Mouse (Mus musculus): ENCODE measurements at regions not wholly inside any gene's neighbourhood (a gene's known extent, or its start where the extent isn't known, plus 50 kb on each side); places are given as distances from the start of the nearest gene placed in this dataset.

- peak overlapping the region; percentile 81 for H3K4me2 ChIP-seq
- peak overlapping the region; percentile 84 for H3K9ac ChIP-seq (ENCODE audit: low read depth, low read length)
- under 1% methylated on average over 58 of the region's 58 CpGs for WGBS
- peak overlapping the region; percentile 92 for H3K27ac ChIP-seq (ENCODE audit: low read depth, low read length)
- ATAC-seq (replicated peaks; ENCODE audit: low FRiP score), result peak; percentile 99
- no peaks in the 10 kb centered on the region for H3K36me3 ChIP-seq (ENCODE audit: control insufficient read depth, insufficient read depth, low read length)
- H3K4me3 ChIP-seq (ENCODE audit: low read depth, low read length), result peak overlapping the region; percentile 72
- peak; percentile 99 for DNase-seq (ENCODE audit: low spot score)
- peaks cover 13% of the 10 kb centered on the region for H3K4me1 ChIP-seq (replicated peaks; ENCODE audit: control insufficient read depth, insufficient read depth, low read length)
- H3K9me3 ChIP-seq (ENCODE audit: control insufficient read depth, low read length), result no peaks in the 10 kb centered on the region
- H3K27me3 ChIP-seq (replicated peaks; ENCODE audit: control insufficient read depth, insufficient read depth, low read length), result no peaks in the 10 kb centered on the region
Measured at GRCm38 (mm10) chr15:85634322-85635141, 52.3 kb upstream of the Wnt7b start.

DNA sequence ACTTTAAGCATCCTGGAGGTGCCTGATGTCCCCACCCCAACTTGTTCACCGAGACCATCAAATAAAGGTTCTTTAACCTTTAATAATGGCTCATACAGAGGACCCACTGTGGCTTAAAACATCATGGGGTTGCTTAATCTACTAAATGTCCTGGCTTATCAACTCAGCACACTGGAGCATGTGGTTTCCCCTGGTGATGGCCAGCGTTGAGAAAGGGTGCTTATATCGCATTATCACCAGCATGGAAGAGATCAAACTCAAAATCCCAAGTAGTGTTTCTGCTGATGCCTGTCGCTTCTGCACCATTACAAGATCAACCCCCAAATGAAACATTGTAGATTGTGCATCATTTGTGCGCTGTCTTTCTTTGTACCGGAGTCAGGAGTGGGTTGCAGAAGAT lies 53.2 kb upstream of the Wnt7b start:
- Histone ChIP-seq H3K27me3 (replicated peaks; ENCODE audit: control insufficient read depth, insufficient read depth, low read length) (no peaks in the 10 kb centered on the region), H3K27ac (ENCODE audit: low read depth, low read length) (peak overlapping the region; percentile 92), H3K9me3 (ENCODE audit: control insufficient read depth, low read length) (no peaks in the 10 kb centered on the region), H3K9ac (ENCODE audit: low read depth, low read length) (peak overlapping the region; percentile 84), H3K4me1 (replicated peaks; ENCODE audit: control insufficient read depth, insufficient read depth, low read length) (peaks cover 13% of the 10 kb centered on the region), H3K4me2 (peak overlapping the region; percentile 81), H3K4me3 (ENCODE audit: low read depth, low read length) (peak overlapping the region; percentile 72), H3K36me3 (ENCODE audit: control insufficient read depth, insufficient read depth, low read length) (no peaks in the 10 kb centered on the region)
- DNase-seq (ENCODE audit: low spot score) (no peak), ATAC-seq (replicated peaks; ENCODE audit: low FRiP score) (no peak)
- 59% methylated on average over 6 of the region's 6 CpGs for WGBS

- H3K9ac ChIP-seq (ENCODE audit: low read depth, low read length), result no peak overlapping the region
- H3K4me3 ChIP-seq (ENCODE audit: low read depth, low read length), result no peak overlapping the region
- no peak overlapping the region for H3K4me2 ChIP-seq
- WGBS, result 79% methylated on average over 2 of the region's 2 CpGs
- DNase-seq (ENCODE audit: low spot score) (no peak), ATAC-seq (replicated peaks; ENCODE audit: low FRiP score) (no peak)
- H3K36me3 ChIP-seq (ENCODE audit: control insufficient read depth, insufficient read depth, low read length), result no peaks in the 10 kb centered on the region
- peaks cover 8% of the 10 kb centered on the region for H3K27me3 ChIP-seq (replicated peaks; ENCODE audit: control insufficient read depth, insufficient read depth, low read length)
- H3K4me1 ChIP-seq (replicated peaks; ENCODE audit: control insufficient read depth, insufficient read depth, low read length), result peaks cover 9% of the 10 kb centered on the region
- H3K9me3 ChIP-seq (ENCODE audit: control insufficient read depth, low read length), result no peaks in the 10 kb centered on the region
- H3K27ac ChIP-seq (ENCODE audit: low read depth, low read length), result no peak overlapping the region
Measured at GRCm38 (mm10) chr15:85639566-85639965, 57.3 kb upstream of the Wnt7b start.

DNA sequence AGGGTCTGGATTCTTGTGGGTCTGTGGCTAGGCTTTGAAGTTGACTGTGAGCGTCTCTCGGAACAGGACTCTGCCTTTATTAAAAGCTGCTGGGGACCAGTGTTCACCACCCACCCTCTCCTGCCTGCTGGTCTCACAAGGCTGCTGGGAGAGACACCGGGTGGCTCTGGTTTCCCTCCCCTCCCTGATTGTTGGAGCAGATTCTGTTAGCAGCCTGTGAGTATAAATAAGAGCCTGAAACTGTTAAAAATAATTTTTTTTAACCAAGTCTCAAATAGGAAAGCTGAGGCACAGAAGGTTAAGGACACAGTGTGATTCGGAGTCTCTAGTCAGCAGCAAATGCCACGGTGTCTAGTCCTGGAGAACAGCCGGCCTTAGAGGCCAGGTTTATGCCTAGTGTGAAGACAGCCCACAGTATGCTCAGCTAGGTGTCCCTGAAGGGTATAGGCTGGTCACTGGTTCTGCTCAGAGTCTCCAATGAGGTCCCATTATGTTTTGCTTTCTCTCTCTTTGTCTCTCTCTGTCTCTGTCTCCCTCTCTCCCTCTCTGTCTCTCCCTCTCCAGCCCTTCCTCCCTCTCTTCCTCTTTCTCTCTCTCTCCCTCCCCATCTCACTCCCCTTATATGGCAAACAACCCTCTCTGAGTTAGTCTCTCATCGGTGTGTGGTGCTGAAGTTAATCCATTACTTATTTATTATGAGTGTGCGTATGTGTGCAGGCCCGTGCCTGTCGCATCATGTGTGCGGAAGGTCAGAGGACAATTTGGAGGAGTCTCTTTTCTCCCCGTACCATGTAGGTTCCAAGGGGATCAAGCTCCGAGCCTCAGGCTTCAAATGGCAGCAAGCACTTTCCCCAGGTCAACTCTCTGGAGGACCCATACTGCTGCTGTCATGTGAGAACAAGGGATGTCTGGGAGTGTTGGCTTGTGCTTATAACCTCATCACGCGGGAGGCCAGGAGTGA lies 59.1 kb upstream of the Wnt7b start:
- DNase-seq (ENCODE audit: low spot score), result no peak
- 75% methylated on average over 15 of the region's 15 CpGs for WGBS

DNA sequence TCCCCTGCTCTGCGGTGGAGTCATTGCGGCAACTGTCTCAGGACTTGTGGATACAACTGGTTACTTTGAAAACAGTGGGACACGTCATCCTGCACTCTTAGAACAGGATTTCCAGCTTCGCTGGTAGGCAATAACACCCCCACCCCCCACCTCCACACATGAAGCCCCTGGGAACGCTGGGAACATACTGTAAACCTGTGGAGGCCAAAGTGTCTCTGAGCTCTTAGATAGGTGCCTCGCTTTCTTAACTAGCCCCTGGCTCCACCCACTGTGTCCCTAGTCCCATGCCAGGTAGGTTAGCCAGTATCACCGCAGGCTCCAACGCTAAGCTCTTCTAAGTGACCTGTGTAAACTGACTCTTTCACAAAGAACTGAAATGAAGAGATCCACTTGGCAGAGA lies 63.1 kb upstream of the Wnt7b start:
- Histone ChIP-seq H3K27me3 (replicated peaks; ENCODE audit: control insufficient read depth, insufficient read depth, low read length) (peaks cover 49% of the 10 kb centered on the region), H3K9me3 (ENCODE audit: control insufficient read depth, low read length) (no peaks in the 10 kb centered on the region), H3K9ac (ENCODE audit: low read depth, low read length) (peak overlapping the region; percentile 47; the same call in 1 of the 2 replicates), H3K36me3 (ENCODE audit: control insufficient read depth, insufficient read depth, low read length) (no peaks in the 10 kb centered on the region), H3K27ac (ENCODE audit: low read depth, low read length) (no peak overlapping the region), H3K4me1 (replicated peaks; ENCODE audit: control insufficient read depth, insufficient read depth, low read length) (peaks cover 4% of the 10 kb centered on the region; the same call in 1 of the 2 replicates), H3K4me3 (ENCODE audit: low read depth, low read length) (no peak overlapping the region), H3K4me2 (no peak overlapping the region; the same call in 1 of the 2 replicates)
- ATAC-seq (replicated peaks; ENCODE audit: low FRiP score) (no peak), DNase-seq (ENCODE audit: low spot score) (no peak)
- WGBS, result 48% methylated on average over 8 of the region's 8 CpGs

More for the DNA sequence above, 59.1 kb upstream of the Wnt7b start:
- Histone ChIP-seq H3K4me2 (no peak overlapping the region), H3K4me1 (replicated peaks; ENCODE audit: control insufficient read depth, insufficient read depth, low read length) (peaks cover 4% of the 10 kb centered on the region; the same call in 1 of the 2 replicates), H3K36me3 (ENCODE audit: control insufficient read depth, insufficient read depth, low read length) (no peaks in the 10 kb centered on the region), H3K27me3 (replicated peaks; ENCODE audit: control insufficient read depth, insufficient read depth, low read length) (peaks cover 25% of the 10 kb centered on the region), H3K9me3 (ENCODE audit: control insufficient read depth, low read length) (no peaks in the 10 kb centered on the region), H3K9ac (ENCODE audit: low read depth, low read length) (no peak overlapping the region), H3K27ac (ENCODE audit: low read depth, low read length) (no peak overlapping the region), H3K4me3 (ENCODE audit: low read depth, low read length) (no peak overlapping the region)
- ATAC-seq (replicated peaks; ENCODE audit: low FRiP score), result no peak

DNA sequence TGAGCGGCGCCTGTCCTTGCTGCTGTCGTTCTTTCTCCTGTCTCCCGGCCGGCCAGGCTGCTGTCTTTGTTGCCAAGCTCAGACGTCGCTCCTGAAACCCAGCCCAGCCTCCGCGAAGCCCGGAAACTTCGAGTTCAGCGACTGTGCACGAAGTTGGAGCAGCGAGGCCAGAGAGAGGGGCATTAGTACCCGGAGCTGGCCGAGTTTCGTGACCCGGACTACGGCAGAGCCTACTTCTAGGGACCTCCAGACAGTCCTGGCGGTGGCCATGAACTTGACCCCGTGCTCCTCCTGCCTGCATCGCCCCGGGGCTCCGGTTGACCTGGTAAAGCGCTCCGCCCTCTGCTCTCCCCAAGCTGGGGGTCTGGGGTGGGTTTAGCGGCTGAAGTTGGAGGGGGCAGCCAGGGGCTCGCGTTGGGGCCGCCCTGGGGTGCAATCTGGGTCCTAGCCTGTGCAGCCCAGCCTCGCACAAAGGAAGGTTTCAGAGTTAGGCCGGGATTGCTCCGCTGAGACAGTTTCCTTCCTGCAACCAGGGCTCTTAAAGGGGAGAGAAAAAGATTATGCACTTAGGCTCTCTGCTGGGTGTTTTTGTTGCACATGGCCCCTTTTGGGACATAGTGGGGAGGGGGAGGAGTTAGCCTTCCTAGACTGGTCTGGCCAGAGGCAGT lies 63.8 kb upstream of the Wnt7b start:
- Histone ChIP-seq H3K27me3 (replicated peaks; ENCODE audit: control insufficient read depth, insufficient read depth, low read length) (peaks cover 56% of the 10 kb centered on the region), H3K9ac (ENCODE audit: low read depth, low read length) (peak overlapping the region; percentile 47)

DNA sequence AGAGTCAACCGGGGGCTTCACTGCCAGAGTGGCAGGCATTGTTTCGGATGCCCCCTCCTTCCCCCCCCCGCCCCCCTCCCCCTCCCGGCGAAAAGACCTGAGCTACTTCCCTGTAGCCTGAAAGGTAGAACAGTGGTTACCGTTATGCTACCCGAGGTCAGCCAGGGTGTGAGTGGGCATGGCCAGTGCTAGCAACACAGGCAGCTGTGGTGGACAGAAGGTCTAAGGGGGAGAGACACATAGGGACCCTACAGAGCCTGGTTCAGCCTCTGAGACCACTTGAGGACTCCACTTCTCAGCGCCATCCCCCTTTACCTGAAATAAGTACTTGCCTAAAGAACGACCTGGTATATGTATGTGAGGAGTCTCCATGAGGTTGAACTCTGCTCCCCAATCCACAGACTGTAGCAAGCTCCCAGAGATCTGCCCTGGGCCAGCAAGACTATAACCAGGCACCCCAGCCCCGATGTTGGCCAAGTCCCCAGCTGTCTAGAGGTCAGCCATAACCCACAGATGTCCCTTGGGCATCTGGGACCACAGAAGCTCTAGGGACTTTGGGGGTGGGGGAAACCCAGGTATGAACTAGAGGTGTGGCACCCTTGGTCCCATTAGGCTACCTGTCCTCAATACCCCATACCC lies 64.5 kb upstream of the Wnt7b start:
- DNase-seq (ENCODE audit: low spot score), result no peak
- Histone ChIP-seq H3K9me3 (ENCODE audit: control insufficient read depth, low read length) (no peaks in the 10 kb centered on the region), H3K9ac (ENCODE audit: low read depth, low read length) (no peak overlapping the region), H3K27me3 (replicated peaks; ENCODE audit: control insufficient read depth, insufficient read depth, low read length) (peaks cover 62% of the 10 kb centered on the region), H3K4me2 (peak overlapping the region; percentile 63), H3K27ac (ENCODE audit: low read depth, low read length) (no peak overlapping the region), H3K4me3 (ENCODE audit: low read depth, low read length) (peak overlapping the region; percentile 35), H3K4me1 (replicated peaks; ENCODE audit: control insufficient read depth, insufficient read depth, low read length) (peaks cover 4% of the 10 kb centered on the region; the same call in 1 of the 2 replicates), H3K36me3 (ENCODE audit: control insufficient read depth, insufficient read depth, low read length) (no peaks in the 10 kb centered on the region)
- no peak for ATAC-seq (replicated peaks; ENCODE audit: low FRiP score)
- 35% methylated on average over 7 of the region's 10 CpGs for WGBS

More for the DNA sequence above, 63.8 kb upstream of the Wnt7b start:
- H3K27ac ChIP-seq (ENCODE audit: low read depth, low read length), result no peak overlapping the region
- H3K4me1 ChIP-seq (replicated peaks; ENCODE audit: control insufficient read depth, insufficient read depth, low read length), result peaks cover 4% of the 10 kb centered on the region; the same call in 1 of the 2 replicates
- WGBS, result 3% methylated on average over 33 of the region's 33 CpGs
- no peaks in the 10 kb centered on the region for H3K36me3 ChIP-seq (ENCODE audit: control insufficient read depth, insufficient read depth, low read length)
- peak overlapping the region; percentile 63 for H3K4me2 ChIP-seq
- no peaks in the 10 kb centered on the region for H3K9me3 ChIP-seq (ENCODE audit: control insufficient read depth, low read length)
- ATAC-seq (replicated peaks; ENCODE audit: low FRiP score), result no peak
- peak overlapping the region; percentile 35 for H3K4me3 ChIP-seq (ENCODE audit: low read depth, low read length)
- DNase-seq (ENCODE audit: low spot score), result peak; percentile 61

DNA sequence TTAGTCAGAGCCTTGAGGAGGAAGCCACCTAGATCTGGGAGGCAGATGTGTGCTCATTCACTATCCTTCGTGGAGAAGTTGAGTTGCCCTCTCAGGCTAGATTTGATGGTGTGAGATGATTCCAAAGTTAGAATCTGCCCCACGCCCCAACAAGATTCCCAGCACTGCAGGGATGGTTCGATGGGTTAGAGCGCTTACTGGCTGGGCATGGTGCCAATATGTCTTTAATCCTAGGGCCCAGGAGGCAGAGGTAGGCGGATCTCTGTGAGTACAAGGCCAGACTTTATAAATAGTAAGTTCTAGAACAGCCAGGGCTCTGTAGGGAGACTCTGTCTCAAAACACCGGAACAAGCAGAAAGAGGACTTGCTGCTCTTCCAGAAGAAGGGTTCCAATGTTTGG lies 65.3 kb upstream of the Wnt7b start:
- no peak overlapping the region for H3K4me3 ChIP-seq (ENCODE audit: low read depth, low read length)
- no peak overlapping the region for H3K27ac ChIP-seq (ENCODE audit: low read depth, low read length)
- 76% methylated on average over 6 of the region's 6 CpGs for WGBS
- H3K36me3 ChIP-seq (ENCODE audit: control insufficient read depth, insufficient read depth, low read length), result no peaks in the 10 kb centered on the region
- H3K27me3 ChIP-seq (replicated peaks; ENCODE audit: control insufficient read depth, insufficient read depth, low read length), result peaks cover 67% of the 10 kb centered on the region
- no peak for ATAC-seq (replicated peaks; ENCODE audit: low FRiP score)
- no peaks in the 10 kb centered on the region for H3K9me3 ChIP-seq (ENCODE audit: control insufficient read depth, low read length)
- no peak overlapping the region for H3K4me2 ChIP-seq
- no peak overlapping the region for H3K9ac ChIP-seq (ENCODE audit: low read depth, low read length)
- H3K4me1 ChIP-seq (replicated peaks; ENCODE audit: control insufficient read depth, insufficient read depth, low read length), result peaks cover 4% of the 10 kb centered on the region; the same call in 1 of the 2 replicates
- DNase-seq (ENCODE audit: low spot score), result no peak

All from liver, embryonic 11.5 days (tissue).